Mouse (Mus musculus): ENCODE results near the gene Rnf220. TPM values are rescaled to one million over a fixed set of nuclear protein-coding genes. Genes with fewer than 3 reads are reported as not detected.

Rnf220 gene
- polyA plus RNA-seq, 1 experiment from 2014 or later, result 55.9 TPM

- 71% methylated on average over 7 of the region's 7 CpGs for WGBS (ENCODE audit: insufficient replicate concordance)
Measured at GRCm38 (mm10) chr4:117421077-117421476, 75.8 kb downstream of the Rnf220 start.

GRCm38 (mm10) chr4:117416827-117417226, 80.0 kb downstream of the Rnf220 start:
- ATAC-seq, result no peak
- H3K27ac ChIP-seq, result no peak overlapping the region
- H3K9me3 ChIP-seq (replicated peaks), result 0 out of 2 replicates have a peak, but pooled peaks cover 5% of the 10 kb centered on the region
- no peak overlapping the region for H3K9ac ChIP-seq
- WGBS (ENCODE audit: insufficient replicate concordance), result 82% methylated on average over 1 of the region's 1 CpGs
- no peak overlapping the region for H3K4me2 ChIP-seq
- no peak overlapping the region for H3K4me3 ChIP-seq
- H3K36me3 ChIP-seq, result no peaks in the 10 kb centered on the region
- H3K4me1 ChIP-seq, result no peaks in the 10 kb centered on the region
- peaks cover under 1% of the 10 kb centered on the region; the same call in 1 of the 2 replicates for H3K27me3 ChIP-seq (replicated peaks)

More at GRCm38 (mm10) chr4:117421077-117421476, 75.8 kb downstream of the Rnf220 start:
- Histone ChIP-seq H3K4me3 (no peak overlapping the region), H3K4me1 (no peaks in the 10 kb centered on the region), H3K9me3 (replicated peaks) (0 out of 2 replicates have a peak, but pooled peaks cover 5% of the 10 kb centered on the region), H3K9ac (no peak overlapping the region), H3K27ac (no peak overlapping the region), H3K36me3 (no peaks in the 10 kb centered on the region), H3K4me2 (no peak overlapping the region), H3K27me3 (replicated peaks) (no peaks in the 10 kb centered on the region; the same call in 1 of the 2 replicates)
- no peak for ATAC-seq

GRCm38 (mm10) chr4:117410049-117410410, 86.8 kb downstream of the Rnf220 start:
- Histone ChIP-seq H3K9ac (no peak overlapping the region), H3K27me3 (replicated peaks) (peaks cover 3% of the 10 kb centered on the region; the same call in 1 of the 2 replicates), H3K27ac (no peak overlapping the region), H3K4me1 (peaks cover 2% of the 10 kb centered on the region; the same call in 1 of the 2 replicates), H3K4me2 (no peak overlapping the region), H3K9me3 (replicated peaks) (no peaks in the 10 kb centered on the region), H3K4me3 (no peak overlapping the region), H3K36me3 (no peaks in the 10 kb centered on the region)
- 34% methylated on average over 3 of the region's 3 CpGs for WGBS (ENCODE audit: insufficient replicate concordance)
- no peak for ATAC-seq

GRCm38 (mm10) chr4:117409144-117410048, 87.5 kb downstream of the Rnf220 start:
- H3K4me2 ChIP-seq, result no peak overlapping the region
- no peaks in the 10 kb centered on the region for H3K9me3 ChIP-seq (replicated peaks)
- peaks cover 3% of the 10 kb centered on the region; the same call in 1 of the 2 replicates for H3K27me3 ChIP-seq (replicated peaks)
- H3K9ac ChIP-seq, result no peak overlapping the region
- no peaks in the 10 kb centered on the region for H3K36me3 ChIP-seq
- no peak for ATAC-seq
- H3K4me3 ChIP-seq, result no peak overlapping the region
- no peak overlapping the region for H3K27ac ChIP-seq
- WGBS (ENCODE audit: insufficient replicate concordance), result 71% methylated on average over 14 of the region's 14 CpGs
- peaks cover 2% of the 10 kb centered on the region; the same call in 1 of the 2 replicates for H3K4me1 ChIP-seq

GRCm38 (mm10) chr4:117407945-117408344, 88.9 kb downstream of the Rnf220 start:
- WGBS (ENCODE audit: insufficient replicate concordance), result 51% methylated on average over 5 of the region's 5 CpGs
- H3K9me3 ChIP-seq (replicated peaks), result no peaks in the 10 kb centered on the region
- H3K4me3 ChIP-seq, result no peak overlapping the region
- H3K27ac ChIP-seq, result no peak overlapping the region
- ATAC-seq, result no peak
- peaks cover 2% of the 10 kb centered on the region; the same call in 1 of the 2 replicates for H3K4me1 ChIP-seq
- H3K27me3 ChIP-seq (replicated peaks), result peaks cover 3% of the 10 kb centered on the region; the same call in 1 of the 2 replicates
- no peaks in the 10 kb centered on the region for H3K36me3 ChIP-seq
- H3K4me2 ChIP-seq, result no peak overlapping the region
- H3K9ac ChIP-seq, result no peak overlapping the region

- Histone ChIP-seq H3K36me3 (no peaks in the 10 kb centered on the region), H3K27me3 (replicated peaks) (no peaks in the 10 kb centered on the region; the same call in 1 of the 2 replicates), H3K4me2 (no peak overlapping the region), H3K27ac (no peak overlapping the region), H3K4me1 (peaks cover 2% of the 10 kb centered on the region; the same call in 1 of the 2 replicates), H3K4me3 (no peak overlapping the region), H3K9ac (no peak overlapping the region), H3K9me3 (replicated peaks) (no peaks in the 10 kb centered on the region)
- no peak for ATAC-seq
- 56% methylated on average over 9 of the region's 9 CpGs for WGBS (ENCODE audit: insufficient replicate concordance)
Measured at GRCm38 (mm10) chr4:117405999-117406398, 90.9 kb downstream of the Rnf220 start.

GRCm38 (mm10) chr4:117405211-117405610, 91.6 kb downstream of the Rnf220 start:
- 83% methylated on average over 6 of the region's 6 CpGs for WGBS (ENCODE audit: insufficient replicate concordance)
- H3K4me1 ChIP-seq, result peaks cover under 1% of the 10 kb centered on the region; the same call in 1 of the 2 replicates
- H3K4me2 ChIP-seq, result no peak overlapping the region
- H3K4me3 ChIP-seq, result no peak overlapping the region
- no peaks in the 10 kb centered on the region for H3K9me3 ChIP-seq (replicated peaks)
- no peak overlapping the region for H3K9ac ChIP-seq
- no peak for ATAC-seq
- no peaks in the 10 kb centered on the region for H3K27me3 ChIP-seq (replicated peaks)
- H3K36me3 ChIP-seq, result no peaks in the 10 kb centered on the region
- H3K27ac ChIP-seq, result no peak overlapping the region

- H3K36me3 ChIP-seq, result no peaks in the 10 kb centered on the region
- H3K27ac ChIP-seq, result no peak overlapping the region
- 50% methylated on average over 3 of the region's 3 CpGs for WGBS (ENCODE audit: insufficient replicate concordance)
- no peaks in the 10 kb centered on the region for H3K9me3 ChIP-seq (replicated peaks)
- H3K4me1 ChIP-seq, result no peaks in the 10 kb centered on the region
- H3K27me3 ChIP-seq (replicated peaks), result no peaks in the 10 kb centered on the region
- H3K4me2 ChIP-seq, result no peak overlapping the region
- no peak overlapping the region for H3K9ac ChIP-seq
- ATAC-seq, result no peak
- no peak overlapping the region for H3K4me3 ChIP-seq
Measured at GRCm38 (mm10) chr4:117403411-117403810, 93.4 kb downstream of the Rnf220 start.

GRCm38 (mm10) chr4:117397128-117397527, 99.7 kb downstream of the Rnf220 start:
- Histone ChIP-seq H3K27ac (no peak overlapping the region), H3K4me3 (no peak overlapping the region), H3K9me3 (replicated peaks) (no peaks in the 10 kb centered on the region), H3K36me3 (no peaks in the 10 kb centered on the region), H3K4me1 (peaks cover 12% of the 10 kb centered on the region), H3K4me2 (no peak overlapping the region), H3K9ac (no peak overlapping the region), H3K27me3 (replicated peaks) (peaks cover 13% of the 10 kb centered on the region; the same call in 1 of the 2 replicates)
- WGBS (ENCODE audit: insufficient replicate concordance), result 66% methylated on average over 11 of the region's 11 CpGs
- ATAC-seq, result no peak

GRCm38 (mm10) chr4:117393027-117393426, 103.8 kb downstream of the Rnf220 start:
- Histone ChIP-seq H3K4me1 (peaks cover 30% of the 10 kb centered on the region), H3K4me2 (no peak overlapping the region), H3K27ac (no peak overlapping the region), H3K9ac (no peak overlapping the region), H3K9me3 (replicated peaks) (no peaks in the 10 kb centered on the region), H3K27me3 (replicated peaks) (peaks cover 13% of the 10 kb centered on the region; the same call in 1 of the 2 replicates), H3K36me3 (no peaks in the 10 kb centered on the region), H3K4me3 (no peak overlapping the region)
- WGBS (ENCODE audit: insufficient replicate concordance), result 68% methylated on average over 7 of the region's 7 CpGs
- ATAC-seq, result no peak

- WGBS (ENCODE audit: insufficient replicate concordance), result 31% methylated on average over 2 of the region's 2 CpGs
Measured at GRCm38 (mm10) chr4:117392391-117392790, 104.5 kb downstream of the Rnf220 start.

GRCm38 (mm10) chr4:117391966-117392365, 104.9 kb downstream of the Rnf220 start:
- Histone ChIP-seq H3K4me2 (peak overlapping the region; percentile 55), H3K36me3 (no peaks in the 10 kb centered on the region), H3K27ac (no peak overlapping the region), H3K4me1 (peaks cover 30% of the 10 kb centered on the region), H3K9me3 (replicated peaks) (no peaks in the 10 kb centered on the region), H3K9ac (0 out of 2 replicates have a peak overlapping the region, but pooled peaks have one; percentile 32), H3K4me3 (peak overlapping the region; percentile 28), H3K27me3 (replicated peaks) (peaks cover 10% of the 10 kb centered on the region; the same call in 1 of the 2 replicates)
- 7% methylated on average over 9 of the region's 9 CpGs for WGBS (ENCODE audit: insufficient replicate concordance)
- ATAC-seq, result peak; percentile 15; the same call in 1 of the 2 replicates

More at GRCm38 (mm10) chr4:117392391-117392790, 104.5 kb downstream of the Rnf220 start:
- Histone ChIP-seq H3K4me3 (peak overlapping the region; percentile 28; the same call in 1 of the 2 replicates), H3K4me2 (peak overlapping the region; percentile 55), H3K27ac (no peak overlapping the region), H3K9ac (0 out of 2 replicates have a peak overlapping the region, but pooled peaks have one; percentile 32), H3K27me3 (replicated peaks) (peaks cover 10% of the 10 kb centered on the region; the same call in 1 of the 2 replicates), H3K36me3 (no peaks in the 10 kb centered on the region), H3K9me3 (replicated peaks) (no peaks in the 10 kb centered on the region), H3K4me1 (peaks cover 30% of the 10 kb centered on the region)
- ATAC-seq, result peak; percentile 63

Measured in liver, embryonic 12.5 days (tissue).